Mouse (Mus musculus) intestine, embryonic 15.5 days (tissue): ENCODE measurements around the gene Ankrd42. TPM values are rescaled to one million over a fixed set of nuclear protein-coding genes. Genes with fewer than 3 reads are reported as not detected.

ENCODE experiments used
- ATAC-seq: fragments of 200-750 bp; cut with Nextera tagmentation; 2 replicates; pipeline ENCODE4 v1.8.0; 2017; ENCODE audit warnings: moderate TSS enrichment, moderate library complexity
- H3K27ac ChIP-seq: fragments of 300-500 bp; sonication (generic); 2 replicates; pipeline ENCODE4 v1.5.1; 2015; ENCODE audit warnings: mild to moderate bottlenecking, inconsistent platforms
- H3K27me3 ChIP-seq: fragments of 300-500 bp; sonication (generic); replicated peaks from 2 replicates; pipeline ENCODE4 v1.6.1; 2015; ENCODE audit warnings: inconsistent platforms
- H3K36me3 ChIP-seq: fragments of 300-500 bp; sonication (generic); 2 replicates; pipeline ENCODE4 v1.6.1; 2015; ENCODE audit warnings: inconsistent platforms
- H3K4me1 ChIP-seq: fragments of 300-500 bp; sonication (generic); replicated peaks from 2 replicates; pipeline ENCODE4 v1.6.1; 2015; ENCODE audit warnings: inconsistent platforms
- H3K4me2 ChIP-seq: fragments of 300-500 bp; sonication (generic); replicated peaks from 2 replicates; pipeline ENCODE4 v1.6.1; 2015; ENCODE audit warnings: mild to moderate bottlenecking, inconsistent platforms
- H3K4me3 ChIP-seq: fragments of 300-500 bp; sonication (generic); replicated peaks from 2 replicates; pipeline ENCODE4 v1.5.1; 2015; ENCODE audit warnings: inconsistent platforms
- H3K9ac ChIP-seq: fragments of 300-500 bp; sonication (generic); 2 replicates; pipeline ENCODE4 v1.6.1; 2015; ENCODE audit warnings: inconsistent platforms
- H3K9me3 ChIP-seq: fragments of 300-500 bp; sonication (generic); 2 replicates; pipeline ENCODE4 v1.6.1; 2016; ENCODE audit warnings: inconsistent platforms
- WGBS: fragments of 180-500 bp; shearing (Covaris S2); methylation state at CpG from one replicate; pipeline ENCODE4 v1.1.7; 2015; 5-methylcytosine and 5-hydroxymethylcytosine counted together
- polyA plus RNA-seq: library from polyadenylated mRNA; unstranded; fragments of >200 nt; fragmentation: Nextera tagmentation; extraction: Ambion mirVana; gene quantifications from 2 replicates; pipeline ENCODE4 v1.2.1, GENCODE M21; 2015

Gene Ankrd42
- polyA plus RNA-seq = 3.9 and 4.5 TPM in 2 replicates

- WGBS = under 1% methylated on average over 44 of the region's 44 CpGs
- Histone ChIP-seq H3K9me3 (no peaks in the 10 kb centered on the region), H3K4me3 (peak within 1 kb of the TSS; percentile 75), H3K9ac (peak within 1 kb of the TSS; percentile 67), H3K4me2 (peak within 1 kb of the TSS; percentile 98), H3K27me3 (no peaks in the 10 kb centered on the region), H3K27ac (peak within 1 kb of the TSS; percentile 64), H3K4me1 (peaks cover 8% of the 10 kb centered on the region; the same call in 1 of the 2 replicates), H3K36me3 (peaks cover 3% of the 10 kb centered on the region; the same call in 1 of the 2 replicates)
- ATAC-seq = peak; percentile 99
These were observed at the start of gene Ankrd42 for GRCm38 (mm10) chr7:92637021-92637625. Gene Ankrd42 (minus strand): TSS chr7:92637142.

DNA sequence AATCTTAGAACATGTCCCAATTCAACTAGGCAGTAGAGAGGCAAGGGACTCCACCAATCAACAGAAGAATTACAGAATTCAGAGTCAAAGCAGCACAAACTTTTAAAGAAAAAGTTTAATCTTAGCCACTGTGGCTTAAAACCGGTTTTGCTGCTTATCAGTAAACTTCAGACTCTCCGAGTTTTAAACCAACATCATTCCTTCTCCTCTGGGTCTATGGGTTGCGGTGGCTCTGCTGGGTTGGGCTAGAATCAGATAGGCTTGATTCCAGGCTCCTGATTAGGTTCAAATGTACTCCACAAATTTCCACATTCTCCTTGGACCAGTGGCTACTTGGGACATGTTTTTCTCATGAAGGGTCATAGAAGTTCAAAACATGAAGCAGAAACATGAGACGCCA lies 40.4 kb upstream of the Ankrd42 start:
- Histone ChIP-seq H3K4me3 (no peak overlapping the region), H3K4me2 (no peak overlapping the region), H3K9ac (no peak overlapping the region), H3K27me3 (no peaks in the 10 kb centered on the region), H3K27ac (no peak overlapping the region), H3K36me3 (no peaks in the 10 kb centered on the region), H3K4me1 (no peaks in the 10 kb centered on the region), H3K9me3 (no peaks in the 10 kb centered on the region)
- 53% methylated on average over 4 of the region's 4 CpGs for WGBS
- peak; percentile 77 for ATAC-seq

- H3K9me3 ChIP-seq = no peaks in the 10 kb centered on the region
- ATAC-seq = no peak
- no peaks in the 10 kb centered on the region for H3K27me3 ChIP-seq
- H3K27ac ChIP-seq = no peak overlapping the region
- no peaks in the 10 kb centered on the region for H3K36me3 ChIP-seq
- 81% methylated on average over 3 of the region's 3 CpGs for WGBS
- no peak overlapping the region for H3K9ac ChIP-seq
- no peak overlapping the region for H3K4me3 ChIP-seq
- H3K4me1 ChIP-seq = no peaks in the 10 kb centered on the region
- no peak overlapping the region for H3K4me2 ChIP-seq
These were observed 38.2 kb upstream of the Ankrd42 start for GRCm38 (mm10) chr7:92675131-92675530.

- peak; percentile 99 for ATAC-seq
- under 1% methylated on average over 87 of the region's 88 CpGs for WGBS
- peak within 1 kb of the TSS; percentile 97 for H3K27ac ChIP-seq
- peaks cover 3% of the 10 kb centered on the region for H3K4me1 ChIP-seq
- no peaks in the 10 kb centered on the region for H3K27me3 ChIP-seq
- H3K4me2 ChIP-seq = peak within 1 kb of the TSS; percentile 65
- peak within 1 kb of the TSS; percentile 72 for H3K4me3 ChIP-seq
- H3K9me3 ChIP-seq = no peaks in the 10 kb centered on the region
- H3K36me3 ChIP-seq = no peaks in the 10 kb centered on the region
- H3K9ac ChIP-seq = peak within 1 kb of the TSS; percentile 98
These were observed 32.8 kb upstream of the Ankrd42 start, which contains the start of gene Pcf11 for GRCm38 (mm10) chr7:92669507-92670471. Gene Pcf11 (minus strand): TSS chr7:92669934.

GRCm38 (mm10) chr7:92668791-92669506 lies 32.0 kb upstream of the Ankrd42 start:
- under 1% methylated on average over 29 of the region's 29 CpGs for WGBS

GRCm38 (mm10) chr7:92666274-92666820 lies 29.4 kb upstream of the Ankrd42 start:
- H3K27me3 ChIP-seq = no peaks in the 10 kb centered on the region
- H3K36me3 ChIP-seq = no peaks in the 10 kb centered on the region
- no peaks in the 10 kb centered on the region for H3K9me3 ChIP-seq
- no peak overlapping the region for H3K27ac ChIP-seq
- H3K4me2 ChIP-seq = peak overlapping the region; percentile 57; the same call in 1 of the 2 replicates
- no peak overlapping the region for H3K9ac ChIP-seq
- H3K4me1 ChIP-seq = peaks cover 3% of the 10 kb centered on the region
- H3K4me3 ChIP-seq = no peak overlapping the region
- 77% methylated on average over 7 of the region's 7 CpGs for WGBS
- ATAC-seq = no peak

More at GRCm38 (mm10) chr7:92668791-92669506, 32.0 kb upstream of the Ankrd42 start:
- Histone ChIP-seq H3K4me2 (peak overlapping the region; percentile 57), H3K4me3 (peak overlapping the region; percentile 72), H3K27me3 (no peaks in the 10 kb centered on the region), H3K4me1 (peaks cover 3% of the 10 kb centered on the region), H3K9ac (peak overlapping the region; percentile 98), H3K36me3 (no peaks in the 10 kb centered on the region), H3K27ac (peak overlapping the region; percentile 97), H3K9me3 (no peaks in the 10 kb centered on the region)
- peak; percentile 26 for ATAC-seq

GRCm38 (mm10) chr7:92658050-92658449 lies 21.1 kb upstream of the Ankrd42 start:
- WGBS = 93% methylated on average over 5 of the region's 5 CpGs
- H3K9me3 ChIP-seq = no peaks in the 10 kb centered on the region
- no peak overlapping the region for H3K9ac ChIP-seq
- H3K27me3 ChIP-seq = no peaks in the 10 kb centered on the region
- no peak overlapping the region for H3K27ac ChIP-seq
- H3K4me2 ChIP-seq = no peak overlapping the region
- no peak overlapping the region for H3K4me3 ChIP-seq
- H3K36me3 ChIP-seq = peaks cover 24% of the 10 kb centered on the region
- peak; percentile 39 for ATAC-seq
- H3K4me1 ChIP-seq = no peaks in the 10 kb centered on the region

DNA sequence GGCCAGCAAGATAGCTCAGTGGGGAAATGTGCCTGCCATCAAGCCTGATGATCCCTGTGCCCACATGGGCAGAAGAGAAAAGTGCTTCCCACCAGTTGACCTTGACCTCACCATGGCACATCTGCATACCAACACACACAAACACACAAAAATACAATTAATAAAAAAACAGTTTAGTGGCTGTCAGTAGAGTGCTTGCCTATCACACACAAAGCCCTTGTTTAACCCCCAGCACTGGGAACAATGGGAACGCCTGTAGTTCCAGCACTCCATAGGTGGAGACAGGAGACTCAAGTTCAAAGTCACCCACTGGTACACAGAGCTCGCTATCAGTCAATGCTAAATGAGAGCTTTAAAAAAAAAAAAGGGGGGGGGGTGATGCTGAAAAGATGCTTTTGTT lies 19.4 kb upstream of the Ankrd42 start:
- peaks cover 24% of the 10 kb centered on the region for H3K36me3 ChIP-seq
- no peak for ATAC-seq
- 84% methylated on average over 2 of the region's 2 CpGs for WGBS
- no peaks in the 10 kb centered on the region for H3K27me3 ChIP-seq
- H3K9ac ChIP-seq = no peak overlapping the region
- H3K27ac ChIP-seq = no peak overlapping the region
- no peaks in the 10 kb centered on the region for H3K9me3 ChIP-seq
- H3K4me2 ChIP-seq = no peak overlapping the region
- H3K4me3 ChIP-seq = no peak overlapping the region
- H3K4me1 ChIP-seq = no peaks in the 10 kb centered on the region

DNA sequence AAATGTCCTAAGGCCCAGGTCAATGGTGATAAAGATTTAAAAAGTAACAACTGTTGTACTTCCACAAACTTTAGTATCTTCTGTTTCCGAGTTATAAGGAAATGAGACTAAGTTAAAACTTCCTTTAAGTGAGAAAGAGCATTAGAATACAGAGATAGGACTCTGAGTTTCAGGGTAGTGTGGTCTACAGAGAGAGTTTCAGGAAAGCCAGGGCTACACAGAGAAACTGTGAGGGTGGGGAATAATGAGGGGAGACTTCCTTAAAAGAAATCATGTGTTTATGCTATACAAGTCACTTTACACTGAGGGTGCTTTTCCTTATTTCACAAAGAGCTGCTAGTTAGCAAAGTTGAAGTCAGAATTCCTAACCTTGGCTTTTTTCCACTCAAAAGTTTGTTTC lies 16.4 kb upstream of the Ankrd42 start:
- H3K9ac ChIP-seq = no peak overlapping the region
- no peak overlapping the region for H3K4me2 ChIP-seq
- no peaks in the 10 kb centered on the region for H3K4me1 ChIP-seq
- H3K9me3 ChIP-seq = no peaks in the 10 kb centered on the region
- no peak overlapping the region for H3K27ac ChIP-seq
- H3K27me3 ChIP-seq = no peaks in the 10 kb centered on the region
- H3K4me3 ChIP-seq = no peak overlapping the region
- ATAC-seq = no peak
- 81% methylated on average over 1 of the region's 1 CpGs for WGBS
- peaks cover 16% of the 10 kb centered on the region for H3K36me3 ChIP-seq

DNA sequence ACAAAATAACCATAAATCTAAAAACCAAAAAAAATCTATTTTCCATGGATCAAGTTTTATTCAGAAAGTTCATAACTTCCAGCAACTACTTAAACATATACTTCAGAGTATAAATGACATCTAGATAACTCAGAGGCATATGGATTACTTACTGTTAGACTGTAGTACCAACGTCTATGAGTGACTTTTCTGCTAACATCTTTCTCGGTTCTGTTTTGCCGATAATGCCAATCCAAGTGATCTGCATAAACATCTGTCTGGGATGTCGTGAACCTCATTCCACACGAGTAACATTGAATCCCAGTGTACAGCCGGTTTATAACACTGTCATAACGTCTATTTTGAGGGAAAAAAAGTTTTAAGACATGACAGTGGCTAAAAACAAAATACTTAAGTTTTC lies 10.8 kb upstream of the Ankrd42 start:
- ATAC-seq = no peak
- Histone ChIP-seq H3K27me3 (no peaks in the 10 kb centered on the region), H3K27ac (no peak overlapping the region), H3K36me3 (peaks cover 7% of the 10 kb centered on the region; the same call in 1 of the 2 replicates), H3K9me3 (no peaks in the 10 kb centered on the region), H3K9ac (no peak overlapping the region), H3K4me2 (no peak overlapping the region), H3K4me1 (no peaks in the 10 kb centered on the region), H3K4me3 (no peak overlapping the region)
- 80% methylated on average over 7 of the region's 7 CpGs for WGBS

- H3K4me1 ChIP-seq = no peaks in the 10 kb centered on the region
- H3K4me2 ChIP-seq = no peak overlapping the region
- H3K4me3 ChIP-seq = no peak overlapping the region
- H3K27ac ChIP-seq = no peak overlapping the region
- H3K9ac ChIP-seq = no peak overlapping the region
- no peak for ATAC-seq
- no peaks in the 10 kb centered on the region for H3K27me3 ChIP-seq
- H3K9me3 ChIP-seq = no peaks in the 10 kb centered on the region
- H3K36me3 ChIP-seq = peaks cover 8% of the 10 kb centered on the region
These were observed 5.4 kb upstream of the Ankrd42 start for GRCm38 (mm10) chr7:92642358-92642757.
